Mouse (Mus musculus): ENCODE data around the gene Gan. TPM values are rescaled to one million over a fixed set of nuclear protein-coding genes. Genes with fewer than 3 reads are reported as not detected.

Gene Gan
- total and polyA plus RNA-seq, 3 experiments, result 1.5 to 2.9 (median 2.8) TPM

DNA sequence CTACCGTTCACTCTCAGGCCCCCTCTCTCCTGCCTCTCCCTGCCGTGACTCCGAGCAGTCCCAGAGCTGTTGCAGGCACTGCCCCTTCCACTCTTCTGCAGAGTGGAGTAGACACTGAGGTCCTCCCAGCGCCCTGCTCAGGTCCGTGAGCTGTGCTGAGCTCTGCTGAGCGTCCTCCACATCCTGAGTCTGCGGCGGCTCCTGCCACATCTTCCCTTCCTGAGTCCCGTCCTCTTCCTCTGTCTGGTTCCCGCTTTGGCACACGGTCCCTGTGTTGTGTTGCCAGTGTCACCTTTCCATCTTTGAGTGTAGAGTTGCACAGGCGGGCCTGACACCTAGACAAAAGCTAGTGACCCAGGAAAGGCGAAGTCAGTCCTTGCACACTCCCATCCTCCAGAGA is 42.4 kb downstream of the Gan start:
- Histone ChIP-seq H3K4me1 (ENCODE audit: control insufficient read depth in 1 of 2, insufficient read depth in 2 of 2) (peaks cover 7 to 35% of the 10 kb centered on the region in 2 experiments), H3K27ac (ENCODE audit: insufficient read depth, low read depth) (no peak overlapping the region), H3K79me2 (replicated peaks; ENCODE audit: control insufficient read depth, extremely low read depth, insufficient read depth, poor library complexity, severe bottlenecking) (no peaks in the 10 kb centered on the region), H3K36me3 (replicated peaks in 1 of 2; ENCODE audit: control insufficient read depth in 1 of 2, insufficient read depth in 1 of 2, low read length in 1 of 2) (peaks cover 41 to 79% of the 10 kb centered on the region in 2 experiments), H3K27me3 (replicated peaks) (no peaks in the 10 kb centered on the region), H3K4me2 (ENCODE audit: insufficient read depth, low read depth, poor library complexity, severe bottlenecking) (no peak overlapping the region), H3K9ac (ENCODE audit: insufficient read depth, low read depth) (no peak overlapping the region), H3K4me3 (replicated peaks in 1 of 3; ENCODE audit: low read depth in 2 of 3, low read length in 2 of 3, poor library complexity in 1 of 3) (no peak overlapping the region), H3K9me3 (replicated peaks; ENCODE audit: low read length) (no peaks in the 10 kb centered on the region)
- no peak for DNase-seq (ENCODE audit: extremely low read depth)
- in situ Hi-C loops (cut with MboI; ENCODE audit: low pct_ligation_motif_present, low pct_unique_long_range_greater_than_20kb, low sequenced_read_pairs), result no loop called here
- dilution Hi-C loops (cut with MboI; ENCODE audit: extremely low pct_ligation_motif_present, extremely low pct_unique_long_range_greater_than_20kb, low sequenced_read_pairs), result no loop called here
- TF ChIP-seq MAZ (IDR thresholded peaks at IDR 0.05; ENCODE audit: low read depth, low read length), result no peak

DNA sequence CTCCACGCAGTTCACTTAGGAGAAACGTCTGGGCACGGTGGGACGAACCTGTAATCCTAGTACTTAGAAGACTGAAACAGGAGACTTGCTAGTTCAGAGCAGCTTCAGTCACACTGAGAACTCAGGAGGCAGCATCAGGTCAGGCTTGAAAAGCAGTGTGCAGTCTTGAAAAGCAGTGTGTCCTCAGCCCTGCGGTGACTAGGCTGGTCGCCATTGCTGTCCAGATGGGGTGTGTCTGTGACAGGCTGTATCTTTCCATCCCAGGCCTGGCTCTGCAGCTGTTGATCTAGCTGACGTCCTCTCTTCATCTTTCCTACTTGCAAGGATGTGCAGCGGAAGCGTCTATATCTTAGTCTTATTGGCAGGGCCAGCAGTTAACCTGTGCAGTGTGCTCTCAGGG is 42.9 kb downstream of the Gan start:
- Histone ChIP-seq H3K4me3 (replicated peaks in 1 of 3; ENCODE audit: low read depth in 2 of 3, low read length in 2 of 3, poor library complexity in 1 of 3) (no peak overlapping the region), H3K4me2 (ENCODE audit: insufficient read depth, low read depth, poor library complexity, severe bottlenecking) (no peak overlapping the region), H3K27me3 (replicated peaks) (no peaks in the 10 kb centered on the region), H3K4me1 (ENCODE audit: control insufficient read depth in 1 of 2, insufficient read depth in 2 of 2) (peaks cover 7 to 35% of the 10 kb centered on the region in 2 experiments), H3K36me3 (replicated peaks in 1 of 2; ENCODE audit: control insufficient read depth in 1 of 2, insufficient read depth in 1 of 2, low read length in 1 of 2) (peaks cover 39 to 74% of the 10 kb centered on the region in 2 experiments), H3K9ac (ENCODE audit: insufficient read depth, low read depth) (no peak overlapping the region), H3K27ac (ENCODE audit: insufficient read depth, low read depth) (no peak overlapping the region), H3K79me2 (replicated peaks; ENCODE audit: control insufficient read depth, extremely low read depth, insufficient read depth, poor library complexity, severe bottlenecking) (no peaks in the 10 kb centered on the region), H3K9me3 (replicated peaks; ENCODE audit: low read length) (no peaks in the 10 kb centered on the region)
- TF ChIP-seq BHLHE40 (IDR thresholded peaks at IDR 0.05; ENCODE audit: low read depth, low read length) (no peak), MAFK (IDR thresholded peaks at IDR 0.05; ENCODE audit: insufficient replicate concordance, low read length) (no peak), ZKSCAN1 (IDR thresholded peaks at IDR 0.05; ENCODE audit: borderline replicate concordance, low read depth, low read length) (no peak)
- dilution Hi-C loops (cut with MboI; ENCODE audit: extremely low pct_ligation_motif_present, extremely low pct_unique_long_range_greater_than_20kb, low sequenced_read_pairs), result no loop called here
- in situ Hi-C loops (cut with MboI; ENCODE audit: low pct_ligation_motif_present, low pct_unique_long_range_greater_than_20kb, low sequenced_read_pairs), result no loop called here
- no peak for DNase-seq (ENCODE audit: extremely low read depth)

DNA sequence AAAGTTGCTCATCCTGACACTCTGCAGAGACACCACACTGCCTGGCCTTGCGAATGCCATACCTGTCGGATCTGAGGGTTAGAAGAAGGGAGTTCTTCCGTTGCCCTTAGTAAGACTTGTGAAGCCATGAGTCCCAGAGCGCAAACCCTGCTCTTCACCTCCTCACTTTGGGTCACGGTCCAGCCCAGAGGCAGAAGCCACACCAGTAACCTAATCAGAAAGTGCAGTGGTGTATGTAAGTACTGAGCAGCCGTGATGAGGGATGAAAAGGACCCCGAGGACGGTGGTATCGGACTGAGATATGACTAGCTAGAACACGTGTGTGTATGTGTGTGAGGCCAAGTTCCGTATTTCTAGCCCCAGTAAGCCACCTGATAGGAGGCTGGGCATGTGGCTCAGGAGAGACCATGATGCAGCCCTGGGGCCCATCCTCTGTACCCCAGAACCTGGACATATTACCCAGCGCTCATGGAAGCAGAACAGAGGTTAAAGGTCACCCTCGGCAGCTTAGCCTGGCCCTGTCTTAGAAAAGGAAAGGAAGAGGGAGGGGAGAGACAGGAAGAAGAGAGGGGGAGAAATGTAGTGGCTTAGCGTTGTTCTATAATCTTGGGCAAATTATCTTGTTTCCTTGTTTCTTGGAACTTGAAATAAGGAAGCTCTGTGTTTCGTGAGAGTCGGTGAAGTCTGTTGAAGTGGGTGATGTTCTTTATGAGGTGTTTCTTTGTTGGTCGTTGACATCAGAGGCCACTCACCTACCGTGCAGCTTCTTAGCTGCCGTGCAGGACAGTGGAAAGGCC is 43.5 kb downstream of the Gan start:
- H3K36me3 ChIP-seq (replicated peaks in 1 of 2; ENCODE audit: control insufficient read depth in 1 of 2, insufficient read depth in 1 of 2, low read length in 1 of 2), result peaks cover 33 to 72% of the 10 kb centered on the region in 2 experiments
- no peaks in the 10 kb centered on the region for H3K9me3 ChIP-seq (replicated peaks; ENCODE audit: low read length)
- no peaks in the 10 kb centered on the region for H3K79me2 ChIP-seq (replicated peaks; ENCODE audit: control insufficient read depth, extremely low read depth, insufficient read depth, poor library complexity, severe bottlenecking)
- H3K4me1 ChIP-seq (ENCODE audit: control insufficient read depth in 1 of 2, insufficient read depth in 2 of 2), result peaks cover 7 to 35% of the 10 kb centered on the region in 2 experiments
- in situ Hi-C loops (cut with MboI; ENCODE audit: low pct_ligation_motif_present, low pct_unique_long_range_greater_than_20kb, low sequenced_read_pairs), result no loop called here
- H3K4me3 ChIP-seq (replicated peaks in 1 of 3; ENCODE audit: low read depth in 2 of 3, low read length in 2 of 3, poor library complexity in 1 of 3), result no peak overlapping the region
- DNase-seq (ENCODE audit: extremely low read depth), result no peak
- dilution Hi-C loops (cut with MboI; ENCODE audit: extremely low pct_ligation_motif_present, extremely low pct_unique_long_range_greater_than_20kb, low sequenced_read_pairs), result no loop called here
- TF ChIP-seq ELF1 (IDR thresholded peaks at IDR 0.05; ENCODE audit: low read depth, low read length) (no peak), TBP (conservative IDR thresholded peaks at IDR 0.05; ENCODE audit: low read depth, low read length) (no peak), ZMIZ1 (IDR thresholded peaks at IDR 0.05; ENCODE audit: low read depth, low read length) (no peak), POLR2A (IDR thresholded peaks at IDR 0.05; ENCODE audit: low read depth, low read length) (no peak), EP300 (IDR thresholded peaks at IDR 0.05; ENCODE audit: low read length) (no peak), ZC3H11A (IDR thresholded peaks at IDR 0.05; ENCODE audit: low read depth, low read length) (no peak), TCF12 (IDR thresholded peaks at IDR 0.05; ENCODE audit: low read depth, low read length) (no peak), GABPA (IDR thresholded peaks at IDR 0.05; ENCODE audit: insufficient replicate concordance, low read depth, low read length) (no peak), RAD21 (IDR thresholded peaks at IDR 0.05; ENCODE audit: low read depth, low read length) (no peak), MAFK (IDR thresholded peaks at IDR 0.05; ENCODE audit: insufficient replicate concordance, low read length) (no peak), PAX5 (IDR thresholded peaks at IDR 0.05; ENCODE audit: low read length) (no peak), ZKSCAN1 (IDR thresholded peaks at IDR 0.05; ENCODE audit: borderline replicate concordance, low read depth, low read length) (no peak), IRF4 (IDR thresholded peaks at IDR 0.05; ENCODE audit: low read depth, low read length) (no peak), MEF2A (IDR thresholded peaks at IDR 0.05; ENCODE audit: borderline replicate concordance, low read depth, low read length) (no peak), POLR2AphosphoS2 (IDR thresholded peaks at IDR 0.05; ENCODE audit: low read depth, low read length) (no peak), SMC3 (IDR thresholded peaks at IDR 0.05; ENCODE audit: low read depth, low read length) (no peak), ZNF384 (IDR thresholded peaks at IDR 0.05; ENCODE audit: low read depth, low read length) (no peak), NRF1 (IDR thresholded peaks at IDR 0.05; ENCODE audit: low read depth, low read length) (no peak)
- no peaks in the 10 kb centered on the region for H3K27me3 ChIP-seq (replicated peaks)
- H3K4me2 ChIP-seq (ENCODE audit: insufficient read depth, low read depth, poor library complexity, severe bottlenecking), result no peak overlapping the region
- H3K9ac ChIP-seq (ENCODE audit: insufficient read depth, low read depth), result no peak overlapping the region
- no peak overlapping the region for H3K27ac ChIP-seq (ENCODE audit: insufficient read depth, low read depth)

Data from CH12.LX (cell line).